In genomic region chr7:43774802-43775201, GRCm38 (mm10) we compare ENCODE assay signal across 22 mouse cellular contexts. TPM values are rescaled to one million over a fixed set of nuclear protein-coding genes. Genes with fewer than 3 reads are reported as not detected.
DNase-seq lines count a peak whose midpoint lies in the region; ATAC-seq lines count a peak whose summit lies in the region.
"Had no signal": no experiment of that assay in that cellular context is flagged by ENCODE, and none has a peak within 500 bp of the region (broad histone marks: within the 10 kb centered on the region; RNA-seq: fewer than 3 reads in every experiment).

No protein-coding gene starts in this region.

- H3K4me3 ChIP-seq in kidney, embryonic 14.5 days (ENCODE audit: low read length), result no peak overlapping the region
- no peak overlapping the region for H3K4me3 ChIP-seq in embryonic facial prominence, embryonic 12.5 days
- no peak overlapping the region for H3K4me3 ChIP-seq in stomach, embryonic 15.5 days (replicated peaks)
- H3K4me3 ChIP-seq: erythroblast, embryonic 14.5 days; heart, embryonic 15.5 days; lung, embryonic 15.5 days; megakaryocyte, embryonic 14.5 days; neural tube, embryonic 13.5 days had no signal

- H3K27me3 ChIP-seq in kidney, embryonic 14.5 days (ENCODE audit: control insufficient read depth, insufficient read depth, low read length), result no peaks in the 10 kb centered on the region
- no peaks in the 10 kb centered on the region for H3K27me3 ChIP-seq in embryonic facial prominence, embryonic 12.5 days
- no peaks in the 10 kb centered on the region for H3K27me3 ChIP-seq in stomach, embryonic 15.5 days (replicated peaks)
- H3K27me3 ChIP-seq: heart, embryonic 15.5 days; lung, embryonic 15.5 days; neural tube, embryonic 13.5 days had no signal

- WGBS in kidney, embryonic 14.5 days, result 66% methylated on average over 6 of the region's 6 CpGs
- WGBS in embryonic facial prominence, embryonic 12.5 days, result 46% methylated on average over 6 of the region's 6 CpGs
- WGBS in stomach, embryonic 15.5 days, result 61% methylated on average over 6 of the region's 6 CpGs

- intact Hi-C loops in gastrocnemius, postnatal 14 days (cut with DNase I; ENCODE audit: low total_unique reads), result no loop called here

- no peak overlapping the region for H3K27ac ChIP-seq in kidney, embryonic 14.5 days (ENCODE audit: low read depth, low read length)
- peak overlapping the region; percentile 46; the same call in 1 of the 2 replicates for H3K27ac ChIP-seq in embryonic facial prominence, embryonic 12.5 days
- peak overlapping the region; percentile 74 for H3K27ac ChIP-seq in stomach, embryonic 15.5 days
- H3K27ac ChIP-seq: heart, embryonic 15.5 days; lung, embryonic 15.5 days; neural tube, embryonic 13.5 days had no signal

- H3K4me1 ChIP-seq in kidney, embryonic 14.5 days (ENCODE audit: control insufficient read depth, insufficient read depth, low read length), result no peaks in the 10 kb centered on the region
- no peaks in the 10 kb centered on the region for H3K4me1 ChIP-seq in embryonic facial prominence, embryonic 12.5 days
- H3K4me1 ChIP-seq in stomach, embryonic 15.5 days, result no peaks in the 10 kb centered on the region
- H3K4me1 ChIP-seq: heart, embryonic 15.5 days; lung, embryonic 15.5 days; megakaryocyte, embryonic 14.5 days; neural tube, embryonic 13.5 days had no signal

- no peaks in the 10 kb centered on the region for H3K36me3 ChIP-seq in kidney, embryonic 14.5 days (ENCODE audit: control insufficient read depth, insufficient read depth, low read length)
- H3K36me3 ChIP-seq in embryonic facial prominence, embryonic 12.5 days, result no peaks in the 10 kb centered on the region
- no peaks in the 10 kb centered on the region for H3K36me3 ChIP-seq in stomach, embryonic 15.5 days
- H3K36me3 ChIP-seq: heart, embryonic 15.5 days; lung, embryonic 15.5 days; neural tube, embryonic 13.5 days had no signal

- H3K9me3 ChIP-seq in kidney, embryonic 14.5 days (ENCODE audit: control insufficient read depth, low read length), result no peaks in the 10 kb centered on the region
- H3K9me3 ChIP-seq in embryonic facial prominence, embryonic 12.5 days, result no peaks in the 10 kb centered on the region
- H3K9me3 ChIP-seq in stomach, embryonic 15.5 days, result no peaks in the 10 kb centered on the region
- H3K9me3 ChIP-seq: heart, embryonic 15.5 days; lung, embryonic 15.5 days; neural tube, embryonic 13.5 days had no signal

- H3K4me2 ChIP-seq in kidney, embryonic 14.5 days (replicated peaks; ENCODE audit: low read depth, low read length), result no peak overlapping the region
- H3K4me2 ChIP-seq in embryonic facial prominence, embryonic 12.5 days (replicated peaks), result no peak overlapping the region
- no peak overlapping the region for H3K4me2 ChIP-seq in stomach, embryonic 15.5 days
- H3K4me2 ChIP-seq: heart, embryonic 15.5 days; lung, embryonic 15.5 days; neural tube, embryonic 13.5 days had no signal

- no peak for ATAC-seq in kidney, embryonic 14.5 days (ENCODE audit: low FRiP score, low TSS enrichment)
- ATAC-seq in embryonic facial prominence, embryonic 12.5 days (ENCODE audit: insufficient number of reproducible peaks, insufficient read depth, low FRiP score, low TSS enrichment), result no peak
- ATAC-seq in stomach, embryonic 15.5 days (ENCODE audit: insufficient read depth, low FRiP score, low read depth), result peak; percentile 48; the same call in 1 of the 2 replicates

- no peak overlapping the region for H3K9ac ChIP-seq in kidney, embryonic 14.5 days (ENCODE audit: low read depth, low read length)
- H3K9ac ChIP-seq in embryonic facial prominence, embryonic 12.5 days, result no peak overlapping the region
- H3K9ac ChIP-seq in stomach, embryonic 15.5 days, result no peak overlapping the region
- H3K9ac ChIP-seq: heart, embryonic 15.5 days; lung, embryonic 15.5 days; neural tube, embryonic 13.5 days had no signal

- DNase-seq in kidney, postnatal 10 days, result peak; percentile 2
- DNase-seq in testis, postnatal 10 days (ENCODE audit: low spot score), result peak; percentile 25
- DNase-seq in testis, postnatal 14 days (ENCODE audit: low spot score), result no peak
- no peak for DNase-seq in gastrocnemius, postnatal 25 days
- no peak for DNase-seq in gastrocnemius, postnatal 14 days
- DNase-seq: cerebellum, adult 11-12 months; kidney, postnatal 4 days; thymus, postnatal 4 days had no signal

RNA-seq across cellular contexts. Expression of gene Klk11, which starts 0.4 kb away (rescaled TPM):
- 0.27 TPM in 1 of 2 replicates, not detected in the other for polyA plus RNA-seq in kidney, embryonic 14.5 days (2014; fragmentation: Nextera tagmentation; extraction: Ambion mirVana)
- polyA plus RNA-seq in embryonic facial prominence, embryonic 12.5 days (2016; fragmentation: Nextera tagmentation; extraction: Ambion mirVana), result 0.13 and 0.27 TPM in 2 replicates
- polyA plus RNA-seq in stomach, embryonic 15.5 days (2015; fragmentation: Nextera tagmentation; extraction: Ambion mirVana), result 4.0 and 8.7 TPM in 2 replicates
- not detected for total RNA-seq in gastrocnemius, postnatal 25 days (2021)
- total RNA-seq in gastrocnemius, postnatal 14 days (2021), result not detected
- total RNA-seq: adrenal gland, adult 18-20 months; CH12.LX; gastrocnemius, postnatal 4 days; left cerebral cortex, adult 18-20 months had no signal
- polyA plus RNA-seq: erythroblast, embryonic 14.5 days; neural tube, embryonic 13.5 days; spleen, adult 2 months had no signal

RNA-seq across cellular contexts. Expression of gene Klk10, which starts 6.0 kb away (rescaled TPM):
- 0.41 and 1.3 TPM in 2 replicates for polyA plus RNA-seq in kidney, embryonic 14.5 days (2014; fragmentation: Nextera tagmentation; extraction: Ambion mirVana)
- polyA plus RNA-seq in embryonic facial prominence, embryonic 12.5 days (2016; fragmentation: Nextera tagmentation; extraction: Ambion mirVana), result 0.46 and 0.87 TPM in 2 replicates
- 4.1 and 17.4 TPM in 2 replicates for polyA plus RNA-seq in stomach, embryonic 15.5 days (2015; fragmentation: Nextera tagmentation; extraction: Ambion mirVana)
- 1 to 10 TPM in 1 of 2 experiments, under 1 TPM in 1; 0.79 to 1.2 TPM for total RNA-seq in gastrocnemius, postnatal 25 days (2021)
- total RNA-seq in gastrocnemius, postnatal 14 days (2021), result under 1 TPM in 1 of 2 experiments, not detected in 1; 0.22 TPM
- total RNA-seq: CH12.LX; left cerebral cortex, adult 18-20 months had no signal
- polyA plus RNA-seq: erythroblast, embryonic 14.5 days; neural tube, embryonic 13.5 days; spleen, adult 2 months had no signal

RNA-seq across cellular contexts. Expression of gene Klk12, which starts 6.1 kb away (rescaled TPM):
- not detected in 2 replicates for polyA plus RNA-seq in kidney, embryonic 14.5 days (2014; fragmentation: Nextera tagmentation; extraction: Ambion mirVana)
- polyA plus RNA-seq in embryonic facial prominence, embryonic 12.5 days (2016; fragmentation: Nextera tagmentation; extraction: Ambion mirVana), result not detected in 2 replicates
- 0.57 and 2.4 TPM in 2 replicates for polyA plus RNA-seq in stomach, embryonic 15.5 days (2015; fragmentation: Nextera tagmentation; extraction: Ambion mirVana)
- not detected for total RNA-seq in gastrocnemius, postnatal 25 days (2021)
- not detected for total RNA-seq in gastrocnemius, postnatal 14 days (2021)
- total RNA-seq: adrenal gland, adult 18-20 months; CH12.LX; gastrocnemius, postnatal 4 days; left cerebral cortex, adult 18-20 months had no signal
- polyA plus RNA-seq: erythroblast, embryonic 14.5 days; heart, embryonic 15.5 days; limb, embryonic 14.5 days; lung, embryonic 15.5 days; neural tube, embryonic 13.5 days; spleen, adult 2 months had no signal

RNA-seq across cellular contexts. Expression of gene Klk9, which starts 16.9 kb away (rescaled TPM):
- 0.26 TPM in 1 of 2 replicates, not detected in the other for polyA plus RNA-seq in kidney, embryonic 14.5 days (2014; fragmentation: Nextera tagmentation; extraction: Ambion mirVana)
- polyA plus RNA-seq in embryonic facial prominence, embryonic 12.5 days (2016; fragmentation: Nextera tagmentation; extraction: Ambion mirVana), result 0.14 TPM in 1 of 2 replicates, not detected in the other
- polyA plus RNA-seq in stomach, embryonic 15.5 days (2015; fragmentation: Nextera tagmentation; extraction: Ambion mirVana), result 0.17 and 0.77 TPM in 2 replicates
- total RNA-seq in gastrocnemius, postnatal 25 days (2021), result not detected
- not detected for total RNA-seq in gastrocnemius, postnatal 14 days (2021)
- total RNA-seq: adrenal gland, adult 18-20 months; gastrocnemius, postnatal 4 days; left cerebral cortex, adult 18-20 months had no signal
- polyA plus RNA-seq: erythroblast, embryonic 14.5 days; heart, embryonic 15.5 days; neural tube, embryonic 13.5 days; spleen, adult 2 months had no signal

RNA-seq across cellular contexts. Expression of gene Klk8, which starts 22.6 kb away (rescaled TPM):
- polyA plus RNA-seq in kidney, embryonic 14.5 days (2014; fragmentation: Nextera tagmentation; extraction: Ambion mirVana), result 38.2 and 43.5 TPM in 2 replicates
- polyA plus RNA-seq in embryonic facial prominence, embryonic 12.5 days (2016; fragmentation: Nextera tagmentation; extraction: Ambion mirVana), result 14.5 and 17.2 TPM in 2 replicates
- 17.8 and 24.5 TPM in 2 replicates for polyA plus RNA-seq in stomach, embryonic 15.5 days (2015; fragmentation: Nextera tagmentation; extraction: Ambion mirVana)
- total RNA-seq in gastrocnemius, postnatal 25 days (2021), result 1 to 10 TPM; 2.1 to 2.9 TPM
- 1 to 10 TPM; 2.4 to 2.7 TPM for total RNA-seq in gastrocnemius, postnatal 14 days (2021)

Comparison
In these comparisons a context has a peak if more than half of its experiments do, and no peak if none do; other contexts are left out.
1. DNase-seq: peak in kidney, postnatal 10 days (single experiment) and testis, postnatal 10 days (single experiment); none in testis, postnatal 14 days (single experiment), gastrocnemius, postnatal 25 days (single experiment) and gastrocnemius, postnatal 14 days (single experiment).